Mouse (Mus musculus) intestine, embryonic 15.5 days (tissue): Measurements from ENCODE around the gene Tmem95. TPM values are rescaled to one million over a fixed set of nuclear protein-coding genes. Genes with fewer than 3 reads are reported as not detected.

ENCODE experiments used
- ATAC-seq: fragments of 200-750 bp; cut with Nextera tagmentation; 2 replicates; pipeline ENCODE4 v1.8.0; 2017; ENCODE audit warnings: moderate TSS enrichment, moderate library complexity
- H3K27ac ChIP-seq: fragments of 300-500 bp; sonication (generic); 2 replicates; pipeline ENCODE4 v1.5.1; 2015; ENCODE audit warnings: mild to moderate bottlenecking, inconsistent platforms
- H3K27me3 ChIP-seq: fragments of 300-500 bp; sonication (generic); replicated peaks from 2 replicates; pipeline ENCODE4 v1.6.1; 2015; ENCODE audit warnings: inconsistent platforms
- H3K36me3 ChIP-seq: fragments of 300-500 bp; sonication (generic); 2 replicates; pipeline ENCODE4 v1.6.1; 2015; ENCODE audit warnings: inconsistent platforms
- H3K4me1 ChIP-seq: fragments of 300-500 bp; sonication (generic); replicated peaks from 2 replicates; pipeline ENCODE4 v1.6.1; 2015; ENCODE audit warnings: inconsistent platforms
- H3K4me2 ChIP-seq: fragments of 300-500 bp; sonication (generic); replicated peaks from 2 replicates; pipeline ENCODE4 v1.6.1; 2015; ENCODE audit warnings: mild to moderate bottlenecking, inconsistent platforms
- H3K4me3 ChIP-seq: fragments of 300-500 bp; sonication (generic); replicated peaks from 2 replicates; pipeline ENCODE4 v1.5.1; 2015; ENCODE audit warnings: inconsistent platforms
- H3K9ac ChIP-seq: fragments of 300-500 bp; sonication (generic); 2 replicates; pipeline ENCODE4 v1.6.1; 2015; ENCODE audit warnings: inconsistent platforms
- H3K9me3 ChIP-seq: fragments of 300-500 bp; sonication (generic); 2 replicates; pipeline ENCODE4 v1.6.1; 2016; ENCODE audit warnings: inconsistent platforms
- WGBS: fragments of 180-500 bp; shearing (Covaris S2); methylation state at CpG from one replicate; pipeline ENCODE4 v1.1.7; 2015; 5-methylcytosine and 5-hydroxymethylcytosine counted together
- polyA plus RNA-seq: library from polyadenylated mRNA; unstranded; fragments of >200 nt; fragmentation: Nextera tagmentation; extraction: Ambion mirVana; gene quantifications from 2 replicates; pipeline ENCODE4 v1.2.1, GENCODE M21; 2015

The Tmem95 gene
- polyA plus RNA-seq, 1 experiment from 2014 or later = not detected

- H3K27ac ChIP-seq = no peak overlapping the region
- 73% methylated on average over 8 of the region's 8 CpGs for WGBS
- no peaks in the 10 kb centered on the region for H3K9me3 ChIP-seq
Observed at GRCm38 (mm10) chr11:69833554-69833953, 44.3 kb downstream of the Tmem95 start.

DNA sequence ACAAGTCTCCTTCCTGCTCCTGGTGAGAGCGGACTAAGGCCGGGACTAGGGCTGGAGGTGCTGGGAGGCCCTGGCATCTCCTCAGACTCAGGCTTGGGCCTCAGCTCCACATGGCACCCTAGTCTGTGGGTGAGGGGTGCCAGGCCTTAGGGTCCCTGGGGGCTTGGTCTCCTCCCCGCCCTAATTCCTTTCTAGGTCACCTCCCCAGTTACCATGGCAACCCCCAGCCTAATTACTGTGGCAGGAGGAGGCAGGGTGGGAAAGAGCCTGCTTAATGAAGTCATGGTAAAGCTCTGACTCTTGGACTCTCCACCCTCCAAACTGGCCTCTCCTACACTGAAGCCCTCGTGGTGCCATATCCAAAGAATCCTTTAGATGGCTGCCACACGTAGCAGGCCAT lies 49.0 kb downstream of the Tmem95 start:
- Histone ChIP-seq H3K9ac (no peak overlapping the region), H3K4me2 (no peak overlapping the region), H3K4me3 (no peak overlapping the region), H3K4me1 (peaks cover 2% of the 10 kb centered on the region), H3K9me3 (no peaks in the 10 kb centered on the region), H3K27ac (no peak overlapping the region), H3K36me3 (peaks cover 21% of the 10 kb centered on the region), H3K27me3 (no peaks in the 10 kb centered on the region)
- peak; percentile 37; the same call in 1 of the 2 replicates for ATAC-seq
- WGBS = 73% methylated on average over 5 of the region's 5 CpGs

More at GRCm38 (mm10) chr11:69833554-69833953, 44.3 kb downstream of the Tmem95 start:
- H3K9ac ChIP-seq = peak overlapping the region; percentile 45; the same call in 1 of the 2 replicates
- H3K36me3 ChIP-seq = no peaks in the 10 kb centered on the region
- H3K27me3 ChIP-seq = no peaks in the 10 kb centered on the region
- H3K4me1 ChIP-seq = peaks cover 32% of the 10 kb centered on the region
- H3K4me2 ChIP-seq = peak overlapping the region; percentile 92
- peak overlapping the region; percentile 40 for H3K4me3 ChIP-seq
- ATAC-seq = no peak

Other genes starting within 250 kb of the Tmem95 start
- 15.6 and 21.2 TPM in 2 replicates for gene Fxr2, start 245.0 kb downstream of the Tmem95 start, polyA plus RNA-seq
- 0.20 TPM in 1 of 2 replicates, not detected in the other for gene Sox15, start 222.7 kb downstream of the Tmem95 start, polyA plus RNA-seq
- 60.9 and 63.4 TPM in 2 replicates for gene Mpdu1, start 215.4 kb downstream of the Tmem95 start, polyA plus RNA-seq
- 13.3 and 14.2 TPM in 2 replicates for gene Cd68, start 211.9 kb downstream of the Tmem95 start, polyA plus RNA-seq
- gene Eif4a1, start 205.6 kb downstream of the Tmem95 start, polyA plus RNA-seq = 517 and 559 TPM in 2 replicates
- gene Senp3, start 195.9 kb downstream of the Tmem95 start, polyA plus RNA-seq = 62.1 and 63.9 TPM in 2 replicates
- 0.33 and 0.54 TPM in 2 replicates for gene Tnfsf13, start 192.2 kb downstream of the Tmem95 start, polyA plus RNA-seq
- 6.6 and 7.0 TPM in 2 replicates for gene Tnfsf12, start 182.2 kb downstream of the Tmem95 start, polyA plus RNA-seq
- gene Tnfsfm13, start 181.9 kb downstream of the Tmem95 start, polyA plus RNA-seq = 2.6 and 3.1 TPM in 2 replicates
- 18.1 and 19.1 TPM in 2 replicates for gene Polr2a, start 119.4 kb downstream of the Tmem95 start, polyA plus RNA-seq
- 0.15 and 0.16 TPM in 2 replicates for gene Slc35g3, start 116.0 kb downstream of the Tmem95 start, polyA plus RNA-seq
- 2.3 and 2.4 TPM in 2 replicates for gene Zbtb4, start 112.1 kb downstream of the Tmem95 start, polyA plus RNA-seq
- gene Chrnb1, start 82.1 kb downstream of the Tmem95 start, polyA plus RNA-seq = 3.5 and 4.3 TPM in 2 replicates
- 1.2 and 1.4 TPM in 2 replicates for gene Fgf11, start 76.2 kb downstream of the Tmem95 start, polyA plus RNA-seq
- 31.2 and 31.4 TPM in 2 replicates for gene Tmem102, start 72.4 kb downstream of the Tmem95 start, polyA plus RNA-seq
- not detected in 2 replicates for gene Gm39566, start 62.7 kb downstream of the Tmem95 start, polyA plus RNA-seq
- not detected in 2 replicates for gene Spem2, start 59.6 kb downstream of the Tmem95 start, polyA plus RNA-seq
- gene Spem1, start 55.8 kb downstream of the Tmem95 start, polyA plus RNA-seq = 0.21 TPM in 1 of 2 replicates, not detected in the other
- 5.2 and 5.3 TPM in 2 replicates for gene Nlgn2, start 40.2 kb downstream of the Tmem95 start, polyA plus RNA-seq
- gene Tmem256, start 39.5 kb downstream of the Tmem95 start, polyA plus RNA-seq = 442 and 459 TPM in 2 replicates
- 70.4 and 74.6 TPM in 2 replicates for gene Plscr3, start 31.6 kb downstream of the Tmem95 start, polyA plus RNA-seq
- gene Tnk1, start 19.3 kb downstream of the Tmem95 start, polyA plus RNA-seq = 14.4 and 16.4 TPM in 2 replicates
- 5.2 and 5.5 TPM in 2 replicates for gene Kctd11, start 3.4 kb upstream of the Tmem95 start, polyA plus RNA-seq
- gene Acap1, start 17.5 kb upstream of the Tmem95 start, polyA plus RNA-seq = 4.8 and 5.9 TPM in 2 replicates
- gene 2810408A11Rik, start 23.0 kb upstream of the Tmem95 start, polyA plus RNA-seq = 7.7 and 7.9 TPM in 2 replicates
- gene Neurl4, start 23.1 kb upstream of the Tmem95 start, polyA plus RNA-seq = 7.0 and 10.0 TPM in 2 replicates
- 68.1 and 68.5 TPM in 2 replicates for gene Gps2, start 35.9 kb upstream of the Tmem95 start, polyA plus RNA-seq
- 1,625 and 1,693 TPM in 2 replicates for gene Eif5a, start 43.9 kb upstream of the Tmem95 start, polyA plus RNA-seq
- 2.5 and 3.1 TPM in 2 replicates for gene Ybx2, start 57.8 kb upstream of the Tmem95 start, polyA plus RNA-seq
- gene Slc2a4, start 70.2 kb upstream of the Tmem95 start, polyA plus RNA-seq = 20.4 and 21.8 TPM in 2 replicates
- 977 and 1,030 TPM in 2 replicates for gene Cldn7, start 86.8 kb upstream of the Tmem95 start, polyA plus RNA-seq
- 23.2 and 26.3 TPM in 2 replicates for gene Ctdnep1, start 103.1 kb upstream of the Tmem95 start, polyA plus RNA-seq
- gene Elp5, start 104.5 kb upstream of the Tmem95 start, polyA plus RNA-seq = 102 and 105 TPM in 2 replicates
- gene Gabarap, start 113.1 kb upstream of the Tmem95 start, polyA plus RNA-seq = 529 and 559 TPM in 2 replicates
- gene Phf23, start 117.8 kb upstream of the Tmem95 start, polyA plus RNA-seq = 58.6 and 61.3 TPM in 2 replicates
- 30.5 and 31.8 TPM in 2 replicates for gene Dvl2, start 122.6 kb upstream of the Tmem95 start, polyA plus RNA-seq
- gene Acadvl, start 137.4 kb upstream of the Tmem95 start, polyA plus RNA-seq = 114 and 128 TPM in 2 replicates
- gene Dlg4, start 138.9 kb upstream of the Tmem95 start, polyA plus RNA-seq = 7.2 and 8.5 TPM in 2 replicates
- gene Asgr1, start 176.1 kb upstream of the Tmem95 start, polyA plus RNA-seq = 0.19 and 0.56 TPM in 2 replicates
- gene Asgr2, start 214.6 kb upstream of the Tmem95 start, polyA plus RNA-seq = 0.21 and 0.43 TPM in 2 replicates